Mouse (Mus musculus) heart, embryonic 13.5 days (tissue): ENCODE data around the gene Slc5a2. TPM values are rescaled to one million over a fixed set of nuclear protein-coding genes. Genes with fewer than 3 reads are reported as not detected.

Source experiments
- ATAC-seq: fragments of 200-750 bp; cut with Nextera tagmentation; 2 replicates; pipeline ENCODE4 v1.8.0; 2017; ENCODE audit warnings: moderate TSS enrichment; ENCODE audit not compliant: insufficient number of reproducible peaks, low FRiP score, low TSS enrichment; ENCODE audit errors: extremely low read depth
- H3K27ac ChIP-seq: fragments of 300-500 bp; sonication (generic); replicated peaks from 2 replicates; pipeline ENCODE4 v1.5.1; 2015; ENCODE audit warnings: moderate library complexity, mild to moderate bottlenecking, inconsistent platforms
- H3K27me3 ChIP-seq: fragments of 300-500 bp; sonication (generic); replicated peaks from 2 replicates; pipeline ENCODE4 v1.6.1; 2015; ENCODE audit warnings: mild to moderate bottlenecking, inconsistent platforms
- H3K36me3 ChIP-seq: fragments of 300-500 bp; sonication (generic); 2 replicates; pipeline ENCODE4 v1.6.1; 2015; ENCODE audit warnings: mild to moderate bottlenecking, inconsistent platforms
- H3K4me1 ChIP-seq: fragments of 300-500 bp; sonication (generic); 2 replicates; pipeline ENCODE4 v1.6.1; 2015; ENCODE audit warnings: inconsistent platforms
- H3K4me2 ChIP-seq: fragments of 300-500 bp; sonication (generic); 2 replicates; pipeline ENCODE4 v1.6.1; 2015; ENCODE audit warnings: inconsistent platforms, mild to moderate bottlenecking, moderate library complexity
- H3K4me3 ChIP-seq: fragments of 300-500 bp; sonication (generic); 2 replicates; pipeline ENCODE4 v1.5.1; 2015; ENCODE audit warnings: moderate library complexity, mild to moderate bottlenecking, inconsistent platforms
- H3K9ac ChIP-seq: fragments of 300-500 bp; sonication (generic); 2 replicates; pipeline ENCODE4 v1.6.1; 2015; ENCODE audit warnings: inconsistent platforms, mild to moderate bottlenecking, moderate library complexity
- H3K9me3 ChIP-seq: fragments of 300-500 bp; sonication (generic); 2 replicates; pipeline ENCODE4 v1.6.1; 2016; ENCODE audit warnings: inconsistent platforms
- WGBS: fragments of 180-500 bp; shearing (Covaris S2); methylation state at CpG from one replicate; pipeline ENCODE4 v1.1.7; 2015; ENCODE audit warnings: mixed read lengths; 5-methylcytosine and 5-hydroxymethylcytosine counted together
- polyA plus RNA-seq: library from polyadenylated mRNA; unstranded; fragments of >200 nt; fragmentation: Nextera tagmentation; extraction: Ambion mirVana; gene quantifications from 2 replicates; pipeline ENCODE4 v1.2.1, GENCODE M21; 2015

Gene Slc5a2
- polyA plus RNA-seq, 1 experiment from 2014 or later, result not detected

GRCm38 (mm10) chr7:128252609-128253008, 12.8 kb upstream of the Slc5a2 start:
- H3K27ac ChIP-seq, result no peak overlapping the region
- peaks cover 56% of the 10 kb centered on the region for H3K4me1 ChIP-seq
- 40% methylated on average over 24 of the region's 24 CpGs for WGBS
- ATAC-seq, result no peak
- no peaks in the 10 kb centered on the region for H3K9me3 ChIP-seq
- no peak overlapping the region for H3K9ac ChIP-seq
- H3K4me3 ChIP-seq, result no peak overlapping the region
- peaks cover 69% of the 10 kb centered on the region for H3K36me3 ChIP-seq
- no peak overlapping the region for H3K4me2 ChIP-seq
- H3K27me3 ChIP-seq, result no peaks in the 10 kb centered on the region

DNA sequence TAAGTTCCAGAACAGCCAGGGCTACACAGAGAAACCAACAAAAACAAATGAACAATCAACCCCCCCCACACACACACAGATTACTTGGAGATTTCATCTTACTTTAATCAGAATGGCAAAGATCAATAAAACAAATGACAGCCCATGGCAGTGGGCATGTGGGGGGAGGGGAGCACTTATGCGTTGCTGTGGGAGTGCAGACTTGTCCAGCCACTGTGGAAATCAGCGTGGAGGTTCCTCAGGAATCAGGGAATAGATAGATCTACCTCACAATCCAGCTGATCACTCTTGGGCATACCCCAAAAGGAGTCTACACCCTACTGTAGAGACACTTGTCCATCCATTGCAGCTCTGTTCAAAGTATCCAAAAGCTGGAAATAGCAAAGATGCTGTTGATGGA, 10.5 kb upstream of the Slc5a2 start:
- Histone ChIP-seq H3K4me1 (peaks cover 41% of the 10 kb centered on the region), H3K27ac (no peak overlapping the region), H3K4me3 (no peak overlapping the region), H3K9ac (no peak overlapping the region), H3K27me3 (no peaks in the 10 kb centered on the region), H3K9me3 (no peaks in the 10 kb centered on the region), H3K36me3 (peaks cover 50% of the 10 kb centered on the region), H3K4me2 (no peak overlapping the region)
- 50% methylated on average over 2 of the region's 2 CpGs for WGBS
- ATAC-seq, result no peak

GRCm38 (mm10) chr7:128255757-128256156, 9.7 kb upstream of the Slc5a2 start:
- no peak overlapping the region for H3K4me2 ChIP-seq
- H3K4me1 ChIP-seq, result peaks cover 34% of the 10 kb centered on the region
- peaks cover 42% of the 10 kb centered on the region for H3K36me3 ChIP-seq
- no peak for ATAC-seq
- H3K27ac ChIP-seq, result no peak overlapping the region
- no peaks in the 10 kb centered on the region for H3K9me3 ChIP-seq
- no peak overlapping the region for H3K9ac ChIP-seq
- H3K4me3 ChIP-seq, result no peak overlapping the region
- WGBS, result 84% methylated on average over 5 of the region's 5 CpGs
- H3K27me3 ChIP-seq, result no peaks in the 10 kb centered on the region

- ATAC-seq, result no peak
- H3K4me2 ChIP-seq, result peak overlapping the region; percentile 37; the same call in 1 of the 2 replicates
- peaks cover 28% of the 10 kb centered on the region for H3K4me1 ChIP-seq
- H3K9me3 ChIP-seq, result no peaks in the 10 kb centered on the region
- peak overlapping the region; percentile 41; the same call in 1 of the 2 replicates for H3K27ac ChIP-seq
- no peaks in the 10 kb centered on the region for H3K27me3 ChIP-seq
- no peak overlapping the region for H3K4me3 ChIP-seq
- peaks cover 32% of the 10 kb centered on the region for H3K36me3 ChIP-seq
- 18% methylated on average over 5 of the region's 5 CpGs for WGBS
- peak overlapping the region; percentile 54 for H3K9ac ChIP-seq
These were observed 8.6 kb upstream of the Slc5a2 start for GRCm38 (mm10) chr7:128256783-128257334.

GRCm38 (mm10) chr7:128266056-128266455, 599 bp downstream of the Slc5a2 start:
- Histone ChIP-seq H3K27me3 (no peaks in the 10 kb centered on the region), H3K4me1 (peaks cover 10% of the 10 kb centered on the region), H3K4me2 (no peak overlapping the region), H3K4me3 (no peak overlapping the region), H3K9me3 (no peaks in the 10 kb centered on the region), H3K36me3 (0 out of 2 replicates have a peak, but pooled peaks cover 1% of the 10 kb centered on the region), H3K9ac (no peak overlapping the region), H3K27ac (no peak overlapping the region)
- ATAC-seq, result no peak
- 67% methylated on average over 5 of the region's 5 CpGs for WGBS

DNA sequence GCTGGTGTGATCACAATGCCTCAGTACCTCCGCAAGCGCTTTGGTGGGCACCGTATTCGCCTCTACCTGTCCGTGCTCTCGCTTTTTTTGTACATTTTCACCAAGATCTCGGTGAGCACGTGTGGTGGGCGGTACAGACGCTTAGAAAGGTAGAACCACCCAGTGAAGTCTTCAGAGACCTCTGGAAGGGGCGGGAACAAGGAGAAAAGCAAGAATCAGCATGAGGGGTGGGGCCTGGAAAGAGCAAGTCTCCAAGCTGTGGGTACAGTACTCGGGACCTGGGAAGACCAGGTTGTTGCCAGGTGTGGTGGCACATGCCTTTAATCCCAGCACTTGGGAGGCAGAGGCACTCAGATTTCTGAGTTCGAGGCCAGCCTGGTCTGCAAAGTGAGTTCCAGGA, 1.9 kb downstream of the Slc5a2 start:
- Histone ChIP-seq H3K27ac (no peak overlapping the region), H3K4me2 (no peak overlapping the region), H3K27me3 (no peaks in the 10 kb centered on the region), H3K4me1 (peaks cover 10% of the 10 kb centered on the region), H3K9ac (no peak overlapping the region), H3K4me3 (no peak overlapping the region), H3K36me3 (peaks cover 15% of the 10 kb centered on the region), H3K9me3 (no peaks in the 10 kb centered on the region)
- WGBS, result 63% methylated on average over 13 of the region's 13 CpGs
- ATAC-seq, result no peak

GRCm38 (mm10) chr7:128267813-128268212, 2.4 kb downstream of the Slc5a2 start:
- H3K9ac ChIP-seq, result no peak overlapping the region
- H3K27me3 ChIP-seq, result no peaks in the 10 kb centered on the region
- H3K36me3 ChIP-seq, result peaks cover 19% of the 10 kb centered on the region
- no peaks in the 10 kb centered on the region for H3K9me3 ChIP-seq
- no peak overlapping the region for H3K4me2 ChIP-seq
- H3K4me1 ChIP-seq, result peaks cover 10% of the 10 kb centered on the region
- 80% methylated on average over 7 of the region's 7 CpGs for WGBS
- H3K4me3 ChIP-seq, result no peak overlapping the region
- H3K27ac ChIP-seq, result no peak overlapping the region
- no peak for ATAC-seq

DNA sequence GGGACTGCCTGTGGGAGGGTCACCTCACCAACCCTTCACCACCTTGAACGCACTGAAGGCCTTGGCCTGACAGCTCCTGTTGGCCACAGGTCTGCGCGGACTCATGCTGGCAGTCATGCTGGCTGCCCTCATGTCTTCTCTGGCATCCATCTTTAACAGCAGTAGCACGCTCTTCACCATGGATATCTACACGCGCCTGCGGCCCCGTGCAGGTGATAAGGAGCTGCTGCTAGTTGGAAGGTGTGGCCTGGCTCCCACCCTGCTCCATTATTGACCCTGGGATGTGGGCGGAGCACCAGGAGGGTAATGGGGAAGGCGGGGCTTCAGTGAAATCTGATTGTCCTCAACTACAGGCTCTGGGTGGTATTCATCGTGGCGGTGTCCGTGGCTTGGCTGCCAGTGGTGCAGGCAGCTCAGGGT, 5.0 kb downstream of the Slc5a2 start:
- peaks cover 10% of the 10 kb centered on the region for H3K4me1 ChIP-seq
- H3K4me3 ChIP-seq, result no peak overlapping the region
- no peak overlapping the region for H3K27ac ChIP-seq
- H3K9ac ChIP-seq, result no peak overlapping the region
- no peaks in the 10 kb centered on the region for H3K27me3 ChIP-seq
- 30% methylated on average over 13 of the region's 13 CpGs for WGBS
- H3K4me2 ChIP-seq, result peak overlapping the region; percentile 45
- no peaks in the 10 kb centered on the region for H3K9me3 ChIP-seq
- peaks cover 45% of the 10 kb centered on the region for H3K36me3 ChIP-seq
- ATAC-seq, result peak; percentile 47

GRCm38 (mm10) chr7:128271496-128271895, 6.0 kb downstream of the Slc5a2 start:
- H3K4me2 ChIP-seq, result no peak overlapping the region
- H3K4me1 ChIP-seq, result peaks cover 10% of the 10 kb centered on the region
- no peak overlapping the region for H3K9ac ChIP-seq
- no peaks in the 10 kb centered on the region for H3K27me3 ChIP-seq
- no peak overlapping the region for H3K27ac ChIP-seq
- no peak for ATAC-seq
- no peak overlapping the region for H3K4me3 ChIP-seq
- H3K36me3 ChIP-seq, result peaks cover 56% of the 10 kb centered on the region
- 90% methylated on average over 9 of the region's 9 CpGs for WGBS
- no peaks in the 10 kb centered on the region for H3K9me3 ChIP-seq

DNA sequence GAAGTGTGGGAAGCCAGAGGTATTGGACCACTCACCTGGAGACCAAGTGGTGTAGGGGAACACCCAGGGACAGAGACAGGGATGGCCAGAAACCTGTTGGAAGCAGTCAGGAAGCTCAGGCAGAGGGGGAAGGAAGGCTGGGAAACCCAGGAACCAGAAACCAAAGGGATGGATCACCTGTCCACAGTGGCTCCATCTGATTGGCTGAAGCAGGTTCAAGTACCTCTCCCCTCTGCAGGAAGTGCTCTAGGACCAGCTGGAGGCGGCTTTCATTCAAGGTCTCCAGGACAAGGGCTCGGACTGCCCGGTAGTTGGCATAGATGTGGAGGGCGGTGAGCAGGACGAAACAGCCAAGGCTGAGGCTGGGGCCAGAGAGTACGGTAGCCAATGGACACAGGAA, 10.6 kb downstream of the Slc5a2 start:
- H3K27ac ChIP-seq, result no peak overlapping the region
- H3K4me2 ChIP-seq, result no peak overlapping the region
- H3K36me3 ChIP-seq, result peaks cover 94% of the 10 kb centered on the region
- H3K27me3 ChIP-seq, result no peaks in the 10 kb centered on the region
- ATAC-seq, result no peak
- no peaks in the 10 kb centered on the region for H3K4me1 ChIP-seq
- WGBS, result 89% methylated on average over 6 of the region's 6 CpGs
- no peaks in the 10 kb centered on the region for H3K9me3 ChIP-seq
- H3K4me3 ChIP-seq, result no peak overlapping the region
- H3K9ac ChIP-seq, result no peak overlapping the region

DNA sequence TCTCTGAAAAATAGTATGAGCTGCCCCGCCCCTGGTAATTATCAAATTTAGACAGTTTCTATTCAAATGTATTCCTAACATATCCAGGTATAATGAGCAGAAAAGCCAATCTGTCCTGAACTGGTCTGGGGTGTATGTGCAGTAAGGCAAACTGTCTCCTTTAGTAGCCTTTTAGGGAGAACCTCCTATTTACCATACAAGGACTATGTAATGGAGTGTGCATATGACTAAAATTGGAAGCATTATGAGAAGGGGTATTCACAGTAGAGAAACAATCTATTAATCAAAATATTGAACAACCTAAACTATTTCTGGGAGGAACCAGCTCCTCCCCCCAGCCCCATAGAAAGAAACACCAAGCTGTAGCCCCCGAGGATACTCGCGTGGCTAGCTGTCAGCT, 14.3 kb downstream of the Slc5a2 start:
- H3K4me3 ChIP-seq, result no peak overlapping the region
- H3K27ac ChIP-seq, result no peak overlapping the region
- no peaks in the 10 kb centered on the region for H3K27me3 ChIP-seq
- WGBS, result 86% methylated on average over 4 of the region's 4 CpGs
- no peaks in the 10 kb centered on the region for H3K9me3 ChIP-seq
- H3K9ac ChIP-seq, result no peak overlapping the region
- no peak for ATAC-seq
- peaks cover 66% of the 10 kb centered on the region for H3K36me3 ChIP-seq
- no peak overlapping the region for H3K4me2 ChIP-seq
- peaks cover 14% of the 10 kb centered on the region for H3K4me1 ChIP-seq

DNA sequence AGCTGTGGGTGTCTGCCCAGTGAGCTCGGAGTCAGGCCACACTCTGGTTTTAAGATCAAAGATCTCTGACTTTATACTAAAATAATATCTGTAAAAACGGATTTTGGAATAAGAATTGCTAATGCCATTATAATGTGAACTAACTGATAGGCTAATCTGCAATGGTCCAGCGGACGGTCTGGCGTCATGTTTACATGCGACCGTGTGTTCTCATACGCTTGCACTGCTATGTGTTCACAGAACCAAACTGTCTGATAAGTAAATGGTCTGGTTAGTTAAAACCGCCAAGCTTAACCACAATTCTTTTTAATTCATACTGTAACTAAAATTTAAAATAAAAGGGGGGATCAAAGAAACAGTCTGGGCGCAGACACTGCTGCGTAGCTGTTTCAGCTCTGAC, 16.3 kb downstream of the Slc5a2 start:
- Histone ChIP-seq H3K4me1 (peaks cover 14% of the 10 kb centered on the region), H3K27me3 (no peaks in the 10 kb centered on the region), H3K9ac (no peak overlapping the region), H3K27ac (no peak overlapping the region), H3K9me3 (no peaks in the 10 kb centered on the region), H3K4me3 (no peak overlapping the region), H3K4me2 (no peak overlapping the region), H3K36me3 (peaks cover 65% of the 10 kb centered on the region)
- 74% methylated on average over 11 of the region's 11 CpGs for WGBS
- ATAC-seq, result no peak
